Mouse (Mus musculus): ENCODE measurements around the gene Inca1. TPM values are rescaled to one million over a fixed set of nuclear protein-coding genes. Genes with fewer than 3 reads are reported as not detected.

Gene Inca1
- total RNA-seq, 2 experiments from 2014 or later: 1.5 to 2.5 TPM

- intact Hi-C loops (cut with DNase I): loop anchor here (2.0 kb wide), 1 partner anchor 13 kb away; the partner anchor contains the start of gene Spag7
- DNase-seq (ENCODE audit: low spot score in 2 of 2): no peak
These were observed 44.1 kb downstream of the Inca1 start for GRCm38 (mm10) chr11:70655571-70656455.

GRCm38 (mm10) chr11:70654923-70655570 lies 44.9 kb downstream of the Inca1 start:
- intact Hi-C loops (cut with DNase I): loop anchor here (1.0 to 2.0 kb wide), 2 partner anchors 14 to 33 kb away; partner anchors contain the start of genes Camta2 and Spag7
- peak; percentile 75 to 76 for DNase-seq (ENCODE audit: low spot score in 2 of 2)

GRCm38 (mm10) chr11:70654198-70654922 lies 45.6 kb downstream of the Inca1 start, which contains the start of gene Pfn1:
Gene Pfn1 (minus strand): TSS chr11:70654644.
- intact Hi-C loops (cut with DNase I): loop anchor here (1.0 to 2.0 kb wide), 2 partner anchors 14 to 34 kb away; partner anchors contain the start of genes Camta2 and Spag7

GRCm38 (mm10) chr11:70653345-70654197 lies 46.4 kb downstream of the Inca1 start:
- intact Hi-C loops (cut with DNase I): loop anchor here (1.0 to 2.0 kb wide), 2 partner anchors 15 to 35 kb away; partner anchors contain the start of genes Camta2 and Spag7
- DNase-seq (ENCODE audit: low spot score in 2 of 2): peak in 1 of 2 experiments; percentile 58

More at GRCm38 (mm10) chr11:70654198-70654922, 45.6 kb downstream of the Inca1 start, which contains the start of gene Pfn1:
- peak; percentile 63 to 67 for DNase-seq (ENCODE audit: low spot score in 2 of 2)

DNA sequence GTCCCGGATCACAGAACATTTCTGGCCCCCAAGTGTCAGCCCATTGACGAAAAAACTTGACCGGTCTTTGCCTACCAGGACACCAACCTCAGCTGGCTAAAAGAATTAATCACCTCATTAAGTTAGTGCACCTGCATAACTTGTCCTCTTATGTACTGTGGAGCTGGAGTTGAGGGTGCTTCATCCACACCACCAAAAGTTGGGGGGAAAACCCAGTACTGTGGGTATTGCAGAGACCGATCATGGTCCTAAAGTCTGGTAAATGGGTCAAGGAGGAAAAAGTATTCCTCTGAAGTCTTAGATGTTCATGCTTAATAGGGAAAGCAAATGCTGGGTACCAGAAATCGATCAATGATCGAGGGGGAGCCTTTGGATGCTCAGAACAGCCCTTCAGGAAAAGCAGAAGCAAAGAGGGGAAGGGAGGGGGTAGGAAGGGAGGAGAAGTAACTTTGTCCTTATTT lies 47.0 kb downstream of the Inca1 start:
- DNase-seq (ENCODE audit: low spot score in 2 of 2): no peak
- intact Hi-C loops (cut with DNase I): no loop called here

GRCm38 (mm10) chr11:70652029-70652883 lies 47.7 kb downstream of the Inca1 start:
- DNase-seq (ENCODE audit: low spot score in 2 of 2): no peak
- intact Hi-C loops (cut with DNase I): no loop called here

DNA sequence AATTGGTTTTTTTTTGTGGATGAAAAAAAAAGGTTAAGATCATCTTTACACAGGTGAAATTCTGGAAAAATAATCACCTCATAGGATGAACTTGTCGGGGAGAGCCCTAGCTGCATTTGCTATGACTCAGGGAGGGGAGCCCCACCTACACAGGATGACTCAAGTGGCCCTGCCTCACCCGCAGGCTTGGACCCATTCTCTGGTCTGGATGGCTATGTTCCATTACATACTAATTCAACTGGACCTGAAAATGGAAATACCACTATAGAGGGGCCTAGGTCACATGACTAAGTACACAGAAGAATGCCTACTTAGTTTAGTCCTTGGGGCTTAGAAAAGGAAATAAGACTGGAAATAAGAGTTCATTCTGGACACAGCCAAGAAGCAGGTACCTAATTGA lies 48.6 kb downstream of the Inca1 start:
- DNase-seq (ENCODE audit: low spot score in 2 of 2): no peak
- intact Hi-C loops (cut with DNase I): no loop called here

DNA sequence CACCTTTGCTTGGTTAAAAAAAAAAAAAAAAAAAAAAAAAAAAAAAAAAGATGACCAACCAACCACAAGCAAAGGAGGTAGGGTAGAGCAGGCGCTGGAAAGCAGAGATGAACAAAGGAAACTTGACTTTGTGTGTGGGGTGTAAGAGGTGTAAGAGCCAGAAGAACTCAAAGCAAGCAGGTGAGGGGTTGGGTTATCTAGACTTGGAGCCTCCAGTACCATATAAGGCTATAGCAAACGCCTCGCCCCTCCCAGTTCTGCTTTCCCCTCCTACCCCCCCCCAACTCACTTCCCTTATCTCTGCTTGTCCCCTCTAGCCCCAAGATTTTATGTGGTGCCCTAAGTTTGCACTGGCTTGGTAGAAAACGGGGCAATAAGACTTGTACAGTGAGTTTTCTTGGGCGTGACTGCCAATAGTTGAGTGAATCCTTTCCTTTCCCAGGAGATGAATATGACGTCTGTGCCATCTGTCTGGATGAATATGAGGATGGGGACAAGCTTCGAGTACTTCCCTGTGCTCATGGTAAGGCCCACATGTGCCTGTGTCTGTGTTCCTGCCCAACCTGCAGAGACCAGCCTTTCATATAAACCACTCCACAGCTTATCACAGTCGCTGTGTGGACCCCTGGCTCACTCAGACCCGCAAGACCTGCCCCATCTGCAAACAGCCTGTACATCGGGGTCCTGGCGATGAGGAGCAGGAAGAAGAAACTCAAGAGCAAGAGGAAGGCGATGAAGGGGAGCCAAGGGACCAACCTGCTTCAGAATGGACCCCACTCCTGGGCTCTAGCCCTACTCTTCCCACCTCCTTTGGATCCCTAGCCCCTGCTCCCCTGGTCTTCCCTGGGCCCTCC lies 49.4 kb downstream of the Inca1 start:
- intact Hi-C loops (cut with DNase I): no loop called here
- DNase-seq (ENCODE audit: low spot score in 2 of 2): no peak

DNA sequence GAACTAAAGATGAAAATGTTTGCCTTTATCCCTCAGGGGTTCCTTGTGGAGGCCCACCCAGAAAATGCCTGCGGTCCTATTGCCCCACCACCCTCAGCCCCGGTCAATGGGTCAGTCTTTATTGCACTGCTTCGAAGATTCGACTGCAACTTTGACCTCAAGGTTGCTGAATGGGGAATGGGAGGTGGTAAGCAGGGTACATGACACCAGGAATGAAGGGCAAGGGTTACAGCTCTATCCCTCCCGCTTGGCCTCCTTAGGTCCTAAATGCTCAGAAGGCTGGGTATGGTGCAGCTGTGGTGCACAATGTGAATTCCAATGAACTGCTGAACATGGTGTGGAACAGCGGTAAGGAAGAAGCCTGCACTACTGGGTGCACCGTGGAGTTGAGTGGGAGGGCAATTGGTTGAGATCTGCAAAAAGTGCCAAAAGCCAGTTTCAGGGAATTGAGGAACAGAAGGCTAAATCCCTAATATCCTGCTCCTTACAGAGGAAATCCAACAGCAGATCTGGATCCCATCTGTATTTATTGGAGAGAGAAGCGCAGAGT lies 50.7 kb downstream of the Inca1 start:
- no peak for DNase-seq (ENCODE audit: low spot score in 2 of 2)
- intact Hi-C loops (cut with DNase I): loop anchor here (10.0 kb wide), 1 partner anchor 414 kb away; the partner anchor contains the start of genes 0610010K14Rik, Gm21988 and Rnasek

- no peak for DNase-seq (ENCODE audit: low spot score in 2 of 2)
These were observed 51.4 kb downstream of the Inca1 start for GRCm38 (mm10) chr11:70648512-70648911.

DNA sequence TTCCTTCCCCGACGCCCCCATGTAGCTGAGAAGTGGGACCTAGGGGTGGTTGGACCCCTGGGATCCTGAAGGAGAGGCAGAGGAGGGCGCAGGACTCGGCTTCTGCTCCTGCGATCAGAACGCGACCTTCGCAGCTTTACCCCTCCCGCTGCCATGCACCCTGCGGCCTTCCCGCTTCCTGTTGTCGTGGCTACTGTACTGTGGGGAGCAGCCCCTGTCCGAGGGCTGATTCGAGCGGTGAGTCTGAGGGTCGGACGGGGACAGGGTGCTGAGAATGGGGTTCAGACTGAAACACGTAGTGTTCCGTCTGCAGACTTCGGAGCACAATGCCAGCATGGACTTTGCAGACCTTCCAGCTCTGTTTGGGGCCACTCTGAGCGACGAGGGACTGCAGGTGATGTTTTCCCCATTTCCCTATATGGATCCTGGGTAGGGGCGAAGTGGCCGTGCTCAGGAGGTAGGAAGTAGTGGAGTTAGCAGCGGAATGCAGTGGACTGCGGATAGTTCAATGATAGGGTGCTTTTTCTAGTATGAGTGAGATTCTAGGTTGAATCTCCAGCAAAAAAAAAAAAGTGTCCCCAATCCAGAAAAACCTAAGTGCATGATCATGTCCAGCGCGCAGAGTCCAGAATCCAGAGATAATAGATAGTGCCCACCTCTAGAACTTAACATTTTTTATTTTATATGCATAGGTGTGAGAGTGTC lies 52.1 kb downstream of the Inca1 start:
- intact Hi-C loops (cut with DNase I): loop anchor here (10.0 kb wide), 1 partner anchor 413 kb away; the partner anchor contains the start of genes 0610010K14Rik, Gm21988 and Rnasek
- DNase-seq (ENCODE audit: low spot score in 2 of 2): no peak

More at GRCm38 (mm10) chr11:70648512-70648911, 51.4 kb downstream of the Inca1 start:
- intact Hi-C loops (cut with DNase I): loop anchor here (10.0 kb wide), 1 partner anchor 414 kb away; the partner anchor contains the start of genes 0610010K14Rik, Gm21988 and Rnasek

DNA sequence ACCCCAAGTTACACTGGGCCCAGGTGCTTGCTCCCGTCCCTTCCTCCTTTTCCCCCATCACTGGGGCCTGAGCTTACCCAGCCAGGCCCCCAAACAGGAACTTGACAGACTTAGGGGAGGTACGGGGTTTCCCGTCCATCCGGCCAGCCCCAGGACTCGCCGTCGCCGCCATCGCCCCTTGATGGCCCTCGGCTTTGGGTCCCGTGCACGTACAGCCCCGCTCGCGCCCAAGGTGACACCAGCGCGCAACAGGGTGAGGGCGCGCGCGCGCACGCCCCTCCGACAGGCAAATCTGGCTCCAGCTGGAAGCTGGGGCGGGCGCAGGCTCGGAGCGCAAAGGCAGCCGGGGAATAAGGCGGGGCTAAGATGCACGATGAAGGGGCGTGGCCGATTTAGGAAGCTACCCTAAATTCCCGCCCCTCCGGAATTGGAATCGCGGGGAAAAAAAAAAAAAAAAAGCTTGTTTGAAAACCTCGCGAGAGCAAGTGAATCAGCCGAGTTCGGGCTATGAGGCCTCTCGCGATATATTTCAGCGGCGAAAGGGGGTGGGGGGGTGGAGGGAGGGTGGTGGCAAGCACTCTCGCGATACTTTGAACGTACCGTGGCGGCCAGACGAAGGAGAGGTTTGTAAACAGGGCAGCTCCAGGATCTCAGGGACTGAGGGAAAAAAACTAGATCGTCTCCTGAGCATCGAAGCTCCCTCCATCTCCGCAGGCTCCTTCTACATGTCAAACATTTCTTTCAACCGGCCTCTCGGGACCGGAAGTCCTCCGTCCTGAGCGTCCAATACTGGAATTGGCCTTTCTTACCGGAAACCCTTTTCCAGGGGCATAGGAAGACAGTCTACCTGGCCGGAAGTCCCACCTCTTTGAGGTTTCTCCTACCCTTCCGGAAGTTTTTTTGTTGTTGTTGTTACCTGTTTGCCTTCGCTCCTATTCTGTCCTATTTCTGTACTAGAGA lies 53.0 kb downstream of the Inca1 start, which contains the start of the genes Rnf167 and Slc25a11:
Rnf167 (plus strand) TSS at position 545 of the 960 bp plus-strand sequence.
Slc25a11 (minus strand) TSS at position 789 of the 960 bp plus-strand sequence.
- intact Hi-C loops (cut with DNase I): loop anchor here (10.0 kb wide), 1 partner anchor 412 kb away; the partner anchor contains the start of genes 0610010K14Rik, Gm21988 and Rnasek
- DNase-seq (ENCODE audit: low spot score in 2 of 2): peak; percentile 95 to 99

GRCm38 (mm10) chr11:70646259-70646555 lies 53.7 kb downstream of the Inca1 start:
- intact Hi-C loops (cut with DNase I): loop anchor here (10.0 kb wide), 1 partner anchor 411 kb away; the partner anchor contains the start of genes 0610010K14Rik, Gm21988 and Rnasek
- DNase-seq (ENCODE audit: low spot score in 2 of 2): no peak
